Mouse (Mus musculus): ENCODE measurements around the gene P2ry13.

Gene P2ry13

DNA sequence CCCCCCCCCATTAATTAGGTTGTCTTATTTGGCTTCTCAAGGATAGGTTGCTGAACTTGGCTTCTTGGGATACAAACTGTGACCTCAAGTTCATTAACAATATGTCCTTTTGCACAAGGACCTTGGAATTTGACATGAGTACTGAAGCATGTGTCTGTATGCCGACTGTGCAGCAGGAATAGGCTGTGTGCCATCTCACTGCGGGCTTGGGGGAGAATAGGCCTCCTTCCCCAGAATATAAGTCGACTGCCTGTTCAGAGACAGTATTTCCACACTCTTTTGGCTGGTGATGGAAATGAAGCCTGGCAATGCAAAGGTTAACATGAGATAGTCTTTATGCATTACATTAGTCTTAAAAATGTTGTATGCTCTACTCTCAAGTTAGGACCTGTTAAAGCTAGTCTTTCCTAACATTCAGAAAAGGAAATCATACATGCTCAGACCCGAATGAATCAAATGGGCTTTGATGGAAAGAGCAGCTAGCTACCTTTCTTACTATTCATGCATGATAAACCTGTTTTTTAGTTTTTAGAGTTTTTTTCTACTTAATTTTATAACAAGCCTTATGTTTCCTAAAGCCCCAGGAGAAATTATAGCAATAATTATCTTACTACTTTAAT, 13.2 kb downstream of the P2ry13 start:
- no peak for DNase-seq (ENCODE audit: low spot score)

- no peak for DNase-seq (ENCODE audit: low spot score)
These were observed 15.7 kb downstream of the P2ry13 start, which contains the start of gene Gpr87 for GRCm38 (mm10) chr3:59194938-59195337. TSS of gene Gpr87 (minus strand) at chr3:59195104.

- no peak for DNase-seq (ENCODE audit: low spot score)
These were observed 16.6 kb downstream of the P2ry13 start for GRCm38 (mm10) chr3:59194099-59194498.

- DNase-seq (ENCODE audit: low spot score): no peak
These were observed 19.0 kb downstream of the P2ry13 start for GRCm38 (mm10) chr3:59191674-59192073.

DNA sequence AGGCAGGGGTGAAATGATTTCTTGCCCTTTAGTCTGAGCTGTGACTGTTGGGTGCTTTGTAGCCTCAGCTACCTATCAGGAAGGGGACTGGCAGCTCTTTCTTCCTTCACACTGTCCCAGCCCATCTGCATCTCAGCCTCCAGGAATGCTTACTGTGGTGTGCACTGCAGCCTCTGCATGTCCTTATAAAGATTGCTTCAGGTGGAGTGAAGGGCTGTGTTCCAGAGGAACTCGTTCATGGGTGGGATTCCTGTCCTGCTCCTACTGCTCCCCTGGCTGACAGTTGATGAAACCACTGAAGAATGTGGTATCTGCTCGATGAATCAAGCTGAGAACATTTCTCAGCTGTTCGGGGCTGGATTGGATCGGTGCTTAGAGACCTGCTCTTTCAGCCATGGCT, 23.3 kb downstream of the P2ry13 start:
- no peak for DNase-seq (ENCODE audit: low spot score)

GRCm38 (mm10) chr3:59185662-59186061, 25.0 kb downstream of the P2ry13 start:
- DNase-seq (ENCODE audit: low spot score): no peak

GRCm38 (mm10) chr3:59182129-59182528, 28.6 kb downstream of the P2ry13 start:
- no peak for DNase-seq (ENCODE audit: low spot score)

GRCm38 (mm10) chr3:59181134-59181533, 29.5 kb downstream of the P2ry13 start:
- no peak for DNase-seq (ENCODE audit: low spot score)

DNA sequence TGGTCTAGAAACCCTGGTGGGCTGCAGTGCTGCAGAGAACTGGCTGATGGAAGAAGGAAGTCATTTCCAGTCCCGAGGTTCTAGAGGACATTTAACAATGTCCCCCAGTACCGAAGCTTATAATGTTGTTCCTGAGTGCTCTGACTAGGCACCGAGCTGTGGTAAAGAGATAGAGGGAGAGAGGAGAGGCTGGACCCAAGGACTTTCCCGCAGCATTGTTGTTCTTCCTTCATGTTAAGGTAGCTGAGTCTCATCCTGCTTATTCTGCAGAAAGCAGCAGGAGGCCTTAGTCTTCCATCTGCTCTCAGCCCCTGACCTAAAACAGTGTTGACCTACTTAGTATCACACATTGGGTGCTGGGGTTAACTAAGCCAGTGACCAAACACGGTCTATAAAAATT, 33.8 kb downstream of the P2ry13 start:
- DNase-seq (ENCODE audit: low spot score): no peak

- no peak for DNase-seq (ENCODE audit: low spot score)
These were observed 35.4 kb downstream of the P2ry13 start for GRCm38 (mm10) chr3:59175234-59175633.

DNA sequence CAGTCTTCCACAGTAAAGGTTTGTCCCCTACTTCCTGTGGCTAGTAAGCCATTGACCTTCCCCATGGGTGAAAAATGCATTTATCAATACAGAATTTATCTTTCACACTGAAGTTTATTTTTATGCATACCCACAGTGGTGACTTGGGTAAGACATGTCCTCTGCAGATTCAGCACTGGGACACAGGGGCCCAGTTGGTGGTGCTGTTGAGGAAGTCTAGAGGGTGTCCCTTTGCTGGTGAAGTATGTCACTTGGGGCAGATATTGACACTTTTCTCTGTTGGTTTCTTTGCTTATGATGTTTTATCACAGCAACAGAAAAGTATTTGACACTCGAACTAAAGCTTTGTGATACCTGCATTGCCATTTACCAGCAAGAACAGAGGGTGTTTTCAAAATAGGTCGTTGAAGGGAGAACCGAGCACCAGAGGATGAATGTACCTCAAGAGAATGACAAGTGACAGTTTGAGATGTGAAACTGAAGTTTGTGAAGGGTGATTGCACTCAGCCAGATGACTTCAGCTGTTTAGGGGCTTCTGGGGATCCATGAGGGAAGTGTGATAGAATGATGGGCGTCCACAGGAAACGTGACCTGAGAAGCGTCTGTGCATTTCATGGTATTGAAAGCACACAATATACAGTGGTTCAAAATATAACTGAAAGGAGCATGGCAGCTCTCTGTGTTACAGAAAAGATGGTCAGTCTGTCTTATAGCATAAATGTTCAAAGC, 36.1 kb downstream of the P2ry13 start:
- DNase-seq (ENCODE audit: low spot score): no peak

- no peak for DNase-seq (ENCODE audit: low spot score)
These were observed 40.6 kb downstream of the P2ry13 start for GRCm38 (mm10) chr3:59169921-59170627.

GRCm38 (mm10) chr3:59169215-59169614, 41.5 kb downstream of the P2ry13 start:
- DNase-seq (ENCODE audit: low spot score): no peak

DNA sequence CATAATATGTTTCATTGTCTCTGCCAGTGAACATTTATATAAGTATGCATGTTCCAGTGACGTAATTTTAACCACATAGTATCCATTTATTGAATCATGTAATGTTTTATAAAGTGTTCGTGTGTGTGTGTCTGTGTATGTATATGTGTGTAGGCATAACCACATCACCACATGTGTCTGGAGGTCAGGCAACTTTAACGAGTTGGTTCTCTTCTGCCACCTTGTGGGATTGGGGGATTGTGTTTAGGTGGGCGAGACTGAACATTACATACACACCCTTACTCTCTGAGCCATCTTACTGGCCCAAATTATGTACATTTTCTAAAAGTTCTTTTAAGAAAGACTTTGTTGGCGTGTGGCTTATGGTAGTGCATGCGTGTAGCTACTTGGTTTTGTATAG, 42.2 kb downstream of the P2ry13 start:
- DNase-seq (ENCODE audit: low spot score): no peak

DNA sequence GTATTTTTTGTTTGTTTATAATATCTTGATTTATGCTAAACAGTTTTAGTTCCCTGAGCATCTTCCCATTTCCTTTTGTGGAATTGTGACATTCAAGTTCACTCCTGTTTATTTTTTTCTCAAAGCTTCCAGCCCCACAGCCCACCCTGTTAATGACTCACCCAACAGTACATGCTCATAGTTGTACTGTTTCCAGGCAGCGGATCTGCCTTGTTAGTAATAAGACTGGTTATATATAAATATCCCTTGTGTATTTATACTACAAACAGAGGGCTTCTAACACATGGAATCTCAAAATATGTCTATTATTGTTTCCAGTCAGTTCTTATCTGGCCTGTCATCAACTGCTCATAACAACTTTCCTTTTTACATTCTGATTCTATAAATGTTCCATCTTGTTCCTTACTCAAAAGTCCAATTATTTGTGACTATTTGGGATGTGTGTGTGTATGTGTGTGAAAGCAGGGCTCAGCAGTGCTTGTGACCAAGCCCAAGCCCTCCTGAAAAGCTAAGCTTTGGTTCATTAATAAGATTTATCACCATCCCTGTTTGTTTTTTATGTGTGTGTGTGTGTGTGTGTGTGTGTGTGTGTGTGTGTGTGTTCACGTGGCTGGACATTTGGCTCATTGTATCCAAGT, 43.1 kb downstream of the P2ry13 start:
- DNase-seq (ENCODE audit: low spot score): no peak

- DNase-seq (ENCODE audit: low spot score): no peak
These were observed 50.2 kb downstream of the P2ry13 start for GRCm38 (mm10) chr3:59160465-59160864.
